Mouse (Mus musculus): ENCODE results near the gene Atp1a4. TPM values are rescaled to one million over a fixed set of nuclear protein-coding genes. Genes with fewer than 3 reads are reported as not detected.

The Atp1a4 gene
- not detected for total RNA-seq (2021)
- long read RNA-seq, experiment 1 = 0 reads
- long read RNA-seq, experiment 2, partial matches to known transcripts = 0 of 1 reads
- long read RNA-seq, experiment 2, other reads (novel, unspliced or antisense) = 1 of 1 reads

DNA sequence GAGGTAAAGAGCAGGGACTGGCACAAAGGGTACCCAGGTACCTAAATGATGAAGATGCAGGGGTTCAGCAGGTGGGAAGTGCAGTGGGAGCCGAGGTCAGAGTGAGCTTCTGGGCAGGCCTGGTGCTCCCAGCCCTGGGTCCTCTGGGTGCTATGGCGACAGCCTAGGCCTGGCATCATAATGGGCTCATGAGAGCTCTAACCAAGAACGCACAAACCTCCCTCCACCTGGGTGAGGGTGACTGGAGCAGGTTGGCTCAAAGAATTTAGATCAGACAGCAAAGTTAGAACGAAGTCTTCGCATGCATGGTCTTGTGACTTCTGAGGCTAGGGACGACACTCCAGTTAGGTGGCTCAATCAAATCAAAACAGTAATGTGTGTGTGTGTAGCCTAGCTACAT is at the start of gene Atp1a4:
Atp1a4 (minus strand) TSS at position 101 of the 400 bp plus-strand sequence.
- no peak for DNase-seq (ENCODE audit: low spot score in 2 of 2)
- no peak for TF ChIP-seq CTCF (conservative IDR thresholded peaks at IDR 0.05)
- Histone ChIP-seq H3K4me3 (no peak within 1 kb of the TSS), H3K27ac (no peak within 1 kb of the TSS)

DNA sequence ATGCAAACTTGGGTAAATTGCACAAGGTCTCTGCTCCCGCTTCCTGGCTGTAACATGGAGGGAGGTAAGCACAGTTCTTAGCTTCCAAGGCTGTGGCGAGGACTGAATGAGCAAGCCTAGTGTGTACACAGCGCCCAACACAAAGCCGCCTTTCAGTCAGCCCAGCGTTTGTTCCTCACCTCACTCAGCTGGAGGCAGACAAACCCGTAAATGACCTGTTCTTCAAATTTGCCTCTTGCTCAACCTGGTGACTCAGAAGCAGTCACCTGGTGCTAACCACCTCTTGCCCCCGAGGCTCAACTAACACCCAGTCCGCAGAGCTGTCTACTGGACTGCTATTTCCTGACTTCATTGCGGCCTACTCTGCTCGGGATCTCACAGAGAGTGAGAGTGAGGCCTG is 49.7 kb upstream of the Atp1a4 start:
- TF ChIP-seq CTCF (conservative IDR thresholded peaks at IDR 0.05) = no peak
- no peak overlapping the region for H3K4me3 ChIP-seq
- H3K27ac ChIP-seq = peak overlapping the region; percentile 96
- peak in 1 of 2 experiments; percentile 11 for DNase-seq (ENCODE audit: low spot score in 2 of 2)

- TF ChIP-seq CTCF (conservative IDR thresholded peaks at IDR 0.05) = no peak
- Histone ChIP-seq H3K4me3 (no peak overlapping the region), H3K27ac (peak overlapping the region; percentile 96)
- DNase-seq (ENCODE audit: low spot score in 2 of 2) = peak in 1 of 2 experiments; percentile 49
These were observed 48.7 kb upstream of the Atp1a4 start for GRCm38 (mm10) chr1:172306885-172307284.

DNA sequence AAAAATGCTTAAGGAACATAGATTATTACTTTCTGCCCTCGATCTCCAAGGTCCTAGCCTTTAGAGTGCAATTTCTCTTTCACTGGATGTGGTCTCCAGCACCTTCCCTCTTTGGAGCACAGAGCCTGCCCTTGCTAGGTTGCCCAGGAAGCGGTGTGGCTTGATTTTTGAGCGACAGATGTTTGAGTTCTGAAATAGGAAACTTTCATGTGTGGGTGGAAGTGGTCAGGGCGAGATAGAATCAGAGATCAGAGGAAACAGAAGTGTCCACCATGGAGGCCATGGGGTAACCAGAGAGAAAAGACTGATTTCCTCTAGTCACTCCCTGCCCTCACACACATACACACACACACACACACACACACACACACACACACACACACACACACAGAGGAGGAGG is 48.0 kb upstream of the Atp1a4 start:
- TF ChIP-seq CTCF (conservative IDR thresholded peaks at IDR 0.05) = no peak
- no peak for DNase-seq (ENCODE audit: low spot score in 2 of 2)
- Histone ChIP-seq H3K4me3 (no peak overlapping the region), H3K27ac (peak overlapping the region; percentile 77)

DNA sequence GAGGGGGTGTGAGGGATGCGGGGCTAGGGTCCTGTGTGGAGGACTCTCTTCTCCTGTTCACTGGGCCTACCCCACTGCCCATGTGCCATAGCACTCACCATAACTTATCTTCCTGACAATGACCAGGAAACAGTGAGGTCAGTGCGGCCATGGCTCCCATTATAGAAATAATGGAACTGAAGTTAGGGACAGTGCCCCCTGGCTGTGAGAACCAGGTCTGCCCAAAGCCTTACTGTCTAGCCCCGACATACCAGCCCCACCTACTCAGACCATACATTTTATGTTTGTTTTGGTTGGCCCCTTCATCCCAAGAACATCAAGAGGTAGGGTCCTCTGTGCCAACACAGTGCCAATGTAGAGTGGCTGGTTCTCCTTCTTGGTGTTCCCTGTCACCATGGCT is 47.4 kb upstream of the Atp1a4 start:
- no peak overlapping the region for H3K4me3 ChIP-seq
- TF ChIP-seq CTCF (conservative IDR thresholded peaks at IDR 0.05) = peak; percentile 67
- DNase-seq (ENCODE audit: low spot score in 2 of 2) = no peak
- H3K27ac ChIP-seq = peak overlapping the region; percentile 77

- Histone ChIP-seq H3K4me3 (no peak overlapping the region), H3K27ac (peak overlapping the region; percentile 53; the same call in 1 of the 2 replicates)
- DNase-seq (ENCODE audit: low spot score in 2 of 2) = no peak
- no peak for TF ChIP-seq CTCF (conservative IDR thresholded peaks at IDR 0.05)
These were observed 46.9 kb upstream of the Atp1a4 start for GRCm38 (mm10) chr1:172305153-172305552.

GRCm38 (mm10) chr1:172304443-172304842 is 46.2 kb upstream of the Atp1a4 start:
- DNase-seq (ENCODE audit: low spot score in 2 of 2) = peak in 1 of 2 experiments; percentile 10
- H3K4me3 ChIP-seq = no peak overlapping the region
- TF ChIP-seq CTCF (conservative IDR thresholded peaks at IDR 0.05) = no peak
- peak overlapping the region; percentile 93; the same call in 1 of the 2 replicates for H3K27ac ChIP-seq

- H3K4me3 ChIP-seq = no peak overlapping the region
- no peak for TF ChIP-seq CTCF (conservative IDR thresholded peaks at IDR 0.05)
- DNase-seq (ENCODE audit: low spot score in 2 of 2) = no peak
- peak overlapping the region; percentile 93 for H3K27ac ChIP-seq
These were observed 44.6 kb upstream of the Atp1a4 start for GRCm38 (mm10) chr1:172302851-172303250.

DNA sequence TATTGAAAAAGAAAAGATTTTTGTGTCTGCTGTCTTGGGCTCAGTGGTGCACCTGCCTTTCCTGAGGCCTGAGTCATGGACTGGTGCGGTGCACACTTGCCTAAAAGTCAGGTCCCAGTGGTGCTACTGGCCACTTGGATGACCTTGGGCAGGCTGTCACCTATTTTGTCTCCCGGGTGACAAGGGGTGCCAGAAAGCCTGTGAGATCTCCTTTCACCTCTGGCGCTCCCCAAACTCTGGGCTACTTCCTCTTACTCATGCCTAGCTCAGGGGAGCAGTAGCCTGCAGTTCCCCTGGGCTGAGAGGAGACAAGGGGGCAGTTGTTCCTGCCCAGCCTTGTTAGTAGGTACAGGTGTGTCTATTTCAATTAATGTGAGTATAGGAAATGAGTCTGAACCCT is 44.1 kb upstream of the Atp1a4 start:
- Histone ChIP-seq H3K4me3 (no peak overlapping the region; the same call in 1 of the 2 replicates), H3K27ac (peak overlapping the region; percentile 93)
- no peak for DNase-seq (ENCODE audit: low spot score in 2 of 2)
- TF ChIP-seq CTCF (conservative IDR thresholded peaks at IDR 0.05) = no peak

DNA sequence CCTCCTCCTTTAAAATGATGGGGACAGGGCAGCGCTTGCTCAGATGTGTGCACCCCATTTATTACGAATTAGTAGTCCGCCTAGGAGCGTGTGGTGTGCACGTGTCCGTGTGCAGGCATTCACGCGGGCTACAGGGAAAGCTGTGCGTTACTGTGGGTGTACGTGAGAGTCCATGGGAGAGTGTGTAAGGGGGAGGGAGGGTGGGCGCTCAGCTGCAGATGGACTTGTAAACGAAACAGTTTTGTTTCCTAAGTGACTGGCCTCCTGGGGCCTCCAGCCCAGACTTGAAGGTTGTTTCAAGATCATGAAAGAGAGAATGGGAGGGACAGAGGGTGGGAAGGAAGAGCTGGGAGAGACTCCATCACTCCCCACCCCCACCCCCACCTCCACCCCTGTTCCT is 43.0 kb upstream of the Atp1a4 start:
- DNase-seq (ENCODE audit: low spot score in 2 of 2) = no peak
- TF ChIP-seq CTCF (conservative IDR thresholded peaks at IDR 0.05) = no peak
- Histone ChIP-seq H3K4me3 (no peak overlapping the region; the same call in 1 of the 2 replicates), H3K27ac (peak overlapping the region; percentile 93)

GRCm38 (mm10) chr1:172300247-172300646 is 42.0 kb upstream of the Atp1a4 start:
- H3K27ac ChIP-seq = peak overlapping the region; percentile 93

DNA sequence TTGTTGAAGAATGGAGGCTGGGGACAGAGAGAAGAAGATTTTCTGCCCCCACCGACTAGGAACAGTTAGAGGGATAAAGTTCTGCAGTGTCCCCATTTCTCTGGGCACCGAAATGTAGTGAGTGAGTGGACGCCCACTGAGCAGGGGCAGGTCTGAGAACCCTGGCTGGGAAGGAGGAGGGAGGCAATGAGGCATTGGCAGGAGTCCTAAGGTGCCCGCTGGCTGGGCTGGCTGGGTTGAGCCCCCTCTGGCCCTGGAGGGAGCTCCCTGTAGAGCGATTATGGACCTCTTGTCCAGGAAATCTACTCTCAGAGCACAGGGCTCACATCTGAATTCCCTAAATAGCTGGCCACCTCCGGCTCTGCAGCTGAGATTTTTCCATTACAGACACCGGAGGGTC is 41.3 kb upstream of the Atp1a4 start:
- no peak for TF ChIP-seq CTCF (conservative IDR thresholded peaks at IDR 0.05)
- peak overlapping the region; percentile 93 for H3K27ac ChIP-seq
- peak in 1 of 2 experiments; percentile 55 for DNase-seq (ENCODE audit: low spot score in 2 of 2)
- H3K4me3 ChIP-seq = no peak overlapping the region; the same call in 1 of the 2 replicates

More at GRCm38 (mm10) chr1:172300247-172300646, 42.0 kb upstream of the Atp1a4 start:
- DNase-seq (ENCODE audit: low spot score in 2 of 2) = peak in 1 of 2 experiments; percentile 31
- TF ChIP-seq CTCF (conservative IDR thresholded peaks at IDR 0.05) = peak; percentile 63
- peak overlapping the region; percentile 27; the same call in 1 of the 2 replicates for H3K4me3 ChIP-seq

- no peak for TF ChIP-seq CTCF (conservative IDR thresholded peaks at IDR 0.05)
- peak; percentile 55 to 79 for DNase-seq (ENCODE audit: low spot score in 2 of 2)
- Histone ChIP-seq H3K4me3 (peak within 1 kb of the TSS; percentile 58), H3K27ac (peak within 1 kb of the TSS; percentile 93)
These were observed 39.7 kb upstream of the Atp1a4 start, which contains the start of gene Atp1a2 for GRCm38 (mm10) chr1:172297611-172298537. TSS of gene Atp1a2 (minus strand) at chr1:172298064.
